Mouse (Mus musculus): ENCODE results near the gene H2-Q4.
"Not testable (repeated sequence)": the region's sequence is repeated elsewhere in the genome, so short reads cannot be mapped to it uniquely, and the experiment has no call there.

GRCm38 (mm10) chr17:35415273-35416129 is 36.1 kb downstream of the H2-Q4 start:
- not testable (repeated sequence) for TF ChIP-seq CTCF (IDR thresholded peaks at IDR 0.05; ENCODE audit: extremely low read depth, insufficient read depth, insufficient read length, insufficient replicate concordance); POLR2A (IDR thresholded peaks at IDR 0.05; ENCODE audit: low read depth, low read length)
